In the genomic region with DNA sequence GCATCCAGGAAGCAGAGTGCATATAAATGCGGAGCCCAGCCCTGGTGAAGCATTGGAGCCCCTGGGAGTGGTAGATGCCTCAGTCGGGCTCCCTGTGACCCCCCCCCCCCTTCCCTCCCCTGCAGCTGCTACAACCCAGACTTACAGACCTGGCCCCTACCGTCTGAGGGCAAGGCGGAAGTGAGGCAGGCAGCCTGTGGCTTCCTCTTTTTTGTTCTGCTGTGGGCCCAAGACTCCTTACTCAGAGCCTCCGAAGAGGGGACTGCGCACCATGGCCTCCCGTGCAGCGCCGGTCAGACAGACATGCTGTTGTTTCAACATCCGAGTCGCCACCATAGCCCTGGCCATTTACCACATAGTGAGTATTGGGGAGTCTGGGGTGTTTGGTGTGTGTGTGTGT, we compare ENCODE assay signal across 8 mouse cellular contexts. TPM values are rescaled to one million over a fixed set of nuclear protein-coding genes. Genes with fewer than 3 reads are reported as not detected.
DNase-seq lines count a peak whose midpoint lies in the region; ATAC-seq lines count a peak whose summit lies in the region.

A gene (plus strand): TSS at position 49 of the 400 bp plus-strand sequence.

- H3K27ac ChIP-seq in forebrain, embryonic 16.5 days (ENCODE audit: low read length): no peak within 1 kb of the TSS
- H3K27ac ChIP-seq in liver, embryonic 11.5 days (ENCODE audit: low read depth, low read length): peak within 1 kb of the TSS; percentile 75

- H3K4me3 ChIP-seq in forebrain, embryonic 16.5 days (replicated peaks; ENCODE audit: low read length): no peak within 1 kb of the TSS
- H3K4me3 ChIP-seq in liver, embryonic 11.5 days (ENCODE audit: low read depth, low read length): peak within 1 kb of the TSS; percentile 42

- no peaks in the 10 kb centered on the region for H3K4me1 ChIP-seq in forebrain, embryonic 16.5 days (replicated peaks; ENCODE audit: control insufficient read depth, insufficient read depth, low read length)
- peaks cover 52% of the 10 kb centered on the region for H3K4me1 ChIP-seq in liver, embryonic 11.5 days (replicated peaks; ENCODE audit: control insufficient read depth, insufficient read depth, low read length)

- DNase-seq in CD4-positive helper T cell, adult 2 months (ENCODE audit: low read depth, low spot score): peak; percentile 89
- DNase-seq in ZHBTc4 (ENCODE audit: low read depth, low spot score): peak; percentile 91
- no peak for DNase-seq in liver, embryonic 11.5 days (ENCODE audit: low spot score)
- no peak for DNase-seq in ovary, adult 18-20 months (ENCODE audit: low spot score)
- no peak for DNase-seq in frontal cortex, postnatal 36 days (ENCODE audit: low spot score in 2 of 2)

- no peaks in the 10 kb centered on the region for H3K36me3 ChIP-seq in forebrain, embryonic 16.5 days (ENCODE audit: control insufficient read depth, insufficient read depth)
- H3K36me3 ChIP-seq in liver, embryonic 11.5 days (ENCODE audit: control insufficient read depth, insufficient read depth, low read length): no peaks in the 10 kb centered on the region

- 81% methylated on average over 11 of the region's 11 CpGs for WGBS in forebrain, embryonic 16.5 days
- 37% methylated on average over 11 of the region's 11 CpGs for WGBS in liver, embryonic 11.5 days

- H3K9me3 ChIP-seq in forebrain, embryonic 16.5 days (ENCODE audit: control insufficient read depth, low read length): no peaks in the 10 kb centered on the region
- H3K9me3 ChIP-seq in liver, embryonic 11.5 days (ENCODE audit: control insufficient read depth, low read length): no peaks in the 10 kb centered on the region

- no peak for ATAC-seq in forebrain, embryonic 16.5 days
- peak; percentile 51 for ATAC-seq in inflammation-experienced regulatory T-cells, adult 6 months
- no peak for ATAC-seq in liver, embryonic 11.5 days (replicated peaks; ENCODE audit: low FRiP score)
- peak; percentile 64 for ATAC-seq in monocyte, adult 5-6 weeks (replicated peaks; ENCODE audit: insufficient number of reproducible peaks, low FRiP score, low TSS enrichment, poor library complexity, severe bottlenecking)

- no peak within 1 kb of the TSS for H3K4me2 ChIP-seq in forebrain, embryonic 16.5 days (ENCODE audit: low read length)
- H3K4me2 ChIP-seq in liver, embryonic 11.5 days: peak within 1 kb of the TSS; percentile 60

- H3K9ac ChIP-seq in forebrain, embryonic 16.5 days (replicated peaks; ENCODE audit: low read depth, low read length): no peak within 1 kb of the TSS
- H3K9ac ChIP-seq in liver, embryonic 11.5 days (ENCODE audit: low read depth, low read length): peak within 1 kb of the TSS; percentile 50

- H3K27me3 ChIP-seq in forebrain, embryonic 16.5 days (replicated peaks; ENCODE audit: control insufficient read depth, insufficient read depth, low read length): no peaks in the 10 kb centered on the region
- no peaks in the 10 kb centered on the region for H3K27me3 ChIP-seq in liver, embryonic 11.5 days (replicated peaks; ENCODE audit: control insufficient read depth, insufficient read depth, low read length)

RNA-seq across cellular contexts. Expression of the gene that starts here (rescaled TPM):
- polyA plus RNA-seq in forebrain, embryonic 16.5 days (2015; fragmentation: Nextera tagmentation; extraction: Ambion mirVana): 18.5 and 23.4 TPM in 2 replicates
- 1,000 to 10,000 TPM; 1,760 to 2,043 (median 1,985) TPM for polyA plus RNA-seq in inflammation-experienced regulatory T-cells, adult 6 months (2017; shearing (Covaris generic))
- 87.2 and 93.3 TPM in 2 replicates for polyA plus RNA-seq in liver, embryonic 11.5 days (2014; fragmentation: Nextera tagmentation; extraction: Ambion mirVana)
- 420 to 631 TPM (median 540 TPM) in 3 replicates for total RNA-seq in monocyte, adult 5-6 weeks (2017)

Comparison
In these comparisons a context has a peak if more than half of its experiments do, and no peak if none do; other contexts are left out.
1. RNA of the gene that starts here (polyA plus RNA-seq): 1,760 to 2,043 TPM in inflammation-experienced regulatory T-cells, adult 6 months; 87.2 to 93.3 TPM in liver, embryonic 11.5 days and 18.5 to 23.4 TPM in forebrain, embryonic 16.5 days; every median in the first group is over 10 times any median in the second.
2. DNase-seq: peak in CD4-positive helper T cell, adult 2 months (single experiment) and ZHBTc4 (single experiment); none in liver, embryonic 11.5 days (single experiment), ovary, adult 18-20 months (single experiment) and frontal cortex, postnatal 36 days (0 of 2).
3. ATAC-seq: peak in inflammation-experienced regulatory T-cells, adult 6 months (single experiment) and monocyte, adult 5-6 weeks (single experiment); none in forebrain, embryonic 16.5 days (single experiment) and liver, embryonic 11.5 days (single experiment).